ENCODE assay signal across 8 mouse cellular contexts in the genomic region with DNA sequence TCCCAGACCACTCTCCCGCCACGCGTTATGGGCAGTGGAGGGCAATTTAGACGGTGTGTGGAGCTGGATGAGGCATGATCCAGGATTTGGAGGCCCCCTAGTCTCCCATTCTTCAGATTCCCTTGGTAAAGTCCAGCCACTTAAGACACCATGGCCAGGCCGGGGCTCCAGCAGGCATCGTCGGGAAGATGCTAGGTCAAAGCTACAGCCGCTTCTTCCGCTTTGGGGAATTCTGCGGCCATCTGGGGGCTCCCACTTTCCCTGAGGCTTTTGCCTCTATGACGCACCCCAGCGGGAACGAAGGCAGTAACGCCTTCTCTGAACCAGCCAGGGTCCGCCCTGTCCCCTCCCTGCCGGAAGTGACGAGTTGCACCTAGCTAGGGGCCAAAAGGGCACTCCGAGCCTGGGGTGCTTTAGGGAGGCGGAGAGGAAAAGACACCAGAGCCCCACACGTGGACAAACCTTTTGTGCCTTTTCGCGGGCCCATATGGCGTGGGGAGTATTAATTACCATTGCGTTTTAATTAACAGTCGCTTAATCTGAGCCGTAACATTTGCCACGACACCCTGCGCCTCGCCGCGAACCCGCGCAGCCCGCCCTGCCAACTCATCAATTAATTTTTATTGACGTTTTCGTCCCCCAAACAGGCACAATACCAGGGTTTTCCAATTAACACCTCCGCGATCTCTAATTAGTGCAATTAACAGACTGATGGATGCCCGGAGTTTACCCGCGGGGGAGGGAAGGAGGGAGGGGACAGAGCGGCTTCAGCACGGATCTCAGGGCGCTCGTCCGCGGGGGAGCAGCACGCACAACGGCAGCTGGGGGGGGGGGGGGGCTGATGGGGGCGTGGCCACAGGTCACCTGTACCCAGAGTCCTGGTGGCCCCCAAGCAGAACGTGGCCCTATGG. TPM values are rescaled to one million over a fixed set of nuclear protein-coding genes. Genes with fewer than 3 reads are reported as not detected.
DNase-seq lines count a peak whose midpoint lies in the region; ATAC-seq and TF ChIP-seq lines count a peak whose summit lies in the region.

No protein-coding gene starts in this region.

- H3K4me1 ChIP-seq in hindbrain, postnatal 0 days (ENCODE audit: insufficient read depth, low read length): peaks cover 11% of the 10 kb centered on the region
- H3K4me1 ChIP-seq in liver, embryonic 11.5 days (replicated peaks; ENCODE audit: control insufficient read depth, insufficient read depth, low read length): peaks cover 36% of the 10 kb centered on the region
- 0 out of 2 replicates have a peak, but pooled peaks cover 2% of the 10 kb centered on the region for H3K4me1 ChIP-seq in midbrain, postnatal 0 days (ENCODE audit: insufficient read depth, low read length)

- no peaks in the 10 kb centered on the region for H3K9me3 ChIP-seq in hindbrain, postnatal 0 days (ENCODE audit: low read length)
- no peaks in the 10 kb centered on the region for H3K9me3 ChIP-seq in liver, embryonic 11.5 days (ENCODE audit: control insufficient read depth, low read length)
- no peaks in the 10 kb centered on the region for H3K9me3 ChIP-seq in midbrain, postnatal 0 days (ENCODE audit: low read length)

- TF ChIP-seq CTCF in hindbrain, postnatal 0 days (IDR thresholded peaks at IDR 0.05; ENCODE audit: low read depth): no peak
- TF ChIP-seq CTCF in midbrain, postnatal 0 days (IDR thresholded peaks at IDR 0.05): no peak

- peak overlapping the region; percentile 24 for H3K4me3 ChIP-seq in hindbrain, postnatal 0 days (ENCODE audit: low read length)
- H3K4me3 ChIP-seq in liver, embryonic 11.5 days (ENCODE audit: low read depth, low read length): peak overlapping the region; percentile 58
- peak overlapping the region; percentile 26 for H3K4me3 ChIP-seq in midbrain, postnatal 0 days (ENCODE audit: low read depth, low read length)

- no peak overlapping the region for H3K27ac ChIP-seq in hindbrain, postnatal 0 days
- peak overlapping the region; percentile 21; the same call in 1 of the 2 replicates for H3K27ac ChIP-seq in liver, embryonic 11.5 days (ENCODE audit: low read depth, low read length)
- no peak overlapping the region for H3K27ac ChIP-seq in midbrain, postnatal 0 days (ENCODE audit: low read depth, low read length)

- ATAC-seq in cerebellum, adult (ENCODE audit: insufficient number of reproducible peaks, low FRiP score, low TSS enrichment): peak; percentile 32
- ATAC-seq in hindbrain, postnatal 0 days: peak; percentile 38
- ATAC-seq in liver, embryonic 11.5 days (replicated peaks; ENCODE audit: low FRiP score): peak; percentile 93
- no peak for ATAC-seq in midbrain, postnatal 0 days (ENCODE audit: low FRiP score)

- DNase-seq in cerebellum, postnatal 4 days (ENCODE audit: low spot score in 2 of 2): no peak
- peak; percentile 68 for DNase-seq in cerebellum, adult 9-10 months
- peak; percentile 65 for DNase-seq in gastrocnemius, postnatal 10 days
- peak; percentile 32 for DNase-seq in hindbrain, postnatal 0 days (ENCODE audit: low spot score)
- DNase-seq in liver, embryonic 11.5 days (ENCODE audit: low spot score): peak; percentile 81
- peak; percentile 14 for DNase-seq in midbrain, postnatal 0 days (ENCODE audit: low spot score)
- peak; percentile 74 for DNase-seq in thymus, postnatal 25 days

- 0 out of 2 replicates have a peak overlapping the region, but pooled peaks have one; percentile 13 for H3K9ac ChIP-seq in hindbrain, postnatal 0 days (replicated peaks; ENCODE audit: low read length)
- H3K9ac ChIP-seq in liver, embryonic 11.5 days (ENCODE audit: low read depth, low read length): peak overlapping the region; percentile 69
- H3K9ac ChIP-seq in midbrain, postnatal 0 days (replicated peaks; ENCODE audit: low read length, poor library complexity, severe bottlenecking): peak overlapping the region; percentile 29; the same call in 1 of the 2 replicates

- 13% methylated on average over 51 of the region's 51 CpGs for whole genome bisulfite sequencing in hindbrain, postnatal 0 days
- WGBS in liver, embryonic 11.5 days: 10% methylated on average over 50 of the region's 51 CpGs
- 17% methylated on average over 51 of the region's 51 CpGs for WGBS in midbrain, postnatal 0 days

- peak overlapping the region; percentile 50 for H3K4me2 ChIP-seq in hindbrain, postnatal 0 days (ENCODE audit: low read depth, low read length)
- peak overlapping the region; percentile 80 for H3K4me2 ChIP-seq in liver, embryonic 11.5 days
- H3K4me2 ChIP-seq in midbrain, postnatal 0 days (ENCODE audit: low read depth, low read length, poor library complexity, severe bottlenecking): peak overlapping the region; percentile 46

- peaks cover 21% of the 10 kb centered on the region for H3K27me3 ChIP-seq in hindbrain, postnatal 0 days (ENCODE audit: insufficient read depth, low read length)
- no peaks in the 10 kb centered on the region for H3K27me3 ChIP-seq in liver, embryonic 11.5 days (replicated peaks; ENCODE audit: control insufficient read depth, insufficient read depth, low read length)
- H3K27me3 ChIP-seq in midbrain, postnatal 0 days (ENCODE audit: insufficient read depth, low read length): peaks cover 3% of the 10 kb centered on the region; the same call in 1 of the 2 replicates

- no peaks in the 10 kb centered on the region for H3K36me3 ChIP-seq in hindbrain, postnatal 0 days (ENCODE audit: insufficient read depth, low read length)
- no peaks in the 10 kb centered on the region for H3K36me3 ChIP-seq in liver, embryonic 11.5 days (ENCODE audit: control insufficient read depth, insufficient read depth, low read length)
- no peaks in the 10 kb centered on the region for H3K36me3 ChIP-seq in midbrain, postnatal 0 days (ENCODE audit: insufficient read depth, low read length)

RNA-seq across cellular contexts. Expression of a gene that starts 15.1 kb away (rescaled TPM):
- total RNA-seq in gastrocnemius, postnatal 10 days (2021): 10 to 100 TPM; 10.2 to 16.1 TPM
- total RNA-seq in hindbrain, postnatal 0 days (2014; rRNA removed): 109 and 128 TPM in 2 replicates
- 29.3 and 31.3 TPM in 2 replicates for polyA plus RNA-seq in hindbrain, postnatal 0 days (2015; fragmentation: Nextera tagmentation; extraction: Ambion mirVana)
- 21.3 and 21.6 TPM in 2 replicates for polyA plus RNA-seq in liver, embryonic 11.5 days (2014; fragmentation: Nextera tagmentation; extraction: Ambion mirVana)
- total RNA-seq in midbrain, postnatal 0 days (2014; rRNA removed): 129 and 200 TPM in 2 replicates
- polyA plus RNA-seq in midbrain, postnatal 0 days (2015; fragmentation: Nextera tagmentation; extraction: Ambion mirVana): 50.8 and 55.4 TPM in 2 replicates

Comparison
In these comparisons a context has a peak if more than half of its experiments do, and no peak if none do; other contexts are left out.
1. DNase-seq: peak in cerebellum, adult 9-10 months (single experiment), gastrocnemius, postnatal 10 days (single experiment), hindbrain, postnatal 0 days (single experiment), liver, embryonic 11.5 days (single experiment), midbrain, postnatal 0 days (single experiment) and thymus, postnatal 25 days (single experiment); none in cerebellum, postnatal 4 days (0 of 2).
2. H3K9ac ChIP-seq: peak in every context shown above with its lines; median percentile 69 in liver, embryonic 11.5 days; 29 in midbrain, postnatal 0 days; 13 in hindbrain, postnatal 0 days.
3. Peak in every context shown above with its lines, with median percentiles within 50 percentile points of each other: H3K4me2 ChIP-seq and H3K4me3 ChIP-seq.